8 mouse cellular contexts compared by ENCODE assay signal in the genomic region with DNA sequence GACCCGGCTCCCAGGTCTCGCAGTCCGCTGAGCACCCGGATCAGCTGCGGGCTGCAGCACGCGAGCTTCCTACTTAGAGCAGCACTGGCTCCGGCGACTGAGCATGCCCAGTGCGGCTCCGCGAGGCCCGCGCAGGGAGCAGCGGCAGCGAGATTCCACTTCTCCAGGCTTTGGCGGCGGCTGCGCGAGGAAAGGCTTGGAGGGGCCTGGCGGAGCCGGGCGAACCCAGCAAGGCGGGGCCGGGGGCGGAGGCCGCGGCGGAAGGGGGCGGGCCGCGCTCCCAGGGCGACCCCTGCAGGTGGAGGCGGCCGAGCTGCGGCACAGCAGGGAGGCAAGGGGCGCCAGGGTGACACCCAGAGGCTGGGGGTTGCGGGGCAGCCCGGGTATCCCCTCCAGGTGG. TPM values are rescaled to one million over a fixed set of nuclear protein-coding genes. Genes with fewer than 3 reads are reported as not detected.
A peak's percentile ranks its signal among the peaks of the same experiment; 100 is the strongest.
DNase-seq lines count a peak whose midpoint lies in the region; ATAC-seq and TF ChIP-seq lines count a peak whose summit lies in the region.

Apbb2 (minus strand) TSS at position 188 of the 400 bp plus-strand sequence.

- peak; percentile 81 for DNase-seq in T-cell, adult 2 months (ENCODE audit: low spot score)
- DNase-seq in cerebellum, postnatal 36 days: peak; percentile 91 to 95
- peak; percentile 86 to 91 for DNase-seq in gastrocnemius, adult 8-10 months (ENCODE audit: low spot score in 2 of 2)
- DNase-seq in hindbrain, postnatal 0 days (ENCODE audit: low spot score): peak; percentile 97
- DNase-seq in left cerebral cortex, adult 18-20 months (ENCODE audit: low spot score in 2 of 2): peak; percentile 89 to 95
- DNase-seq in lung, postnatal 4 days: peak; percentile 95 to 99
- peak; percentile 95 for DNase-seq in right cerebral cortex, adult 18-20 months
- peak; percentile 95 for DNase-seq in urinary bladder, adult 2 months (ENCODE audit: low spot score)

- peak; percentile 63 for TF ChIP-seq CTCF in hindbrain, postnatal 0 days (IDR thresholded peaks at IDR 0.05; ENCODE audit: low read depth)

- H3K27ac ChIP-seq in hindbrain, postnatal 0 days: peak within 1 kb of the TSS; percentile 95

- peak; percentile 96 for ATAC-seq in hindbrain, postnatal 0 days

- H3K4me3 ChIP-seq in hindbrain, postnatal 0 days (ENCODE audit: low read length): peak within 1 kb of the TSS; percentile 81

- no peaks in the 10 kb centered on the region for H3K36me3 ChIP-seq in hindbrain, postnatal 0 days (ENCODE audit: insufficient read depth, low read length)

- peak within 1 kb of the TSS; percentile 94 for H3K9ac ChIP-seq in hindbrain, postnatal 0 days (replicated peaks; ENCODE audit: low read length)

- H3K4me2 ChIP-seq in hindbrain, postnatal 0 days (ENCODE audit: low read depth, low read length): peak within 1 kb of the TSS; percentile 91

- H3K27me3 ChIP-seq in hindbrain, postnatal 0 days (ENCODE audit: insufficient read depth, low read length): no peaks in the 10 kb centered on the region

- no peaks in the 10 kb centered on the region for H3K9me3 ChIP-seq in hindbrain, postnatal 0 days (ENCODE audit: low read length)

- WGBS in hindbrain, postnatal 0 days: under 1% methylated on average over 36 of the region's 39 CpGs

- peaks cover 3% of the 10 kb centered on the region; the same call in 1 of the 2 replicates for H3K4me1 ChIP-seq in hindbrain, postnatal 0 days (ENCODE audit: insufficient read depth, low read length)

RNA-seq across cellular contexts. Expression of gene Apbb2, which starts in this region (rescaled TPM):
- 10 to 100 TPM; 29.3 to 55.9 (median 38.8) TPM for total RNA-seq in gastrocnemius, adult 8-10 months (2022)
- total RNA-seq in hindbrain, postnatal 0 days (2014; rRNA removed): 66.0 and 76.9 TPM in 2 replicates
- 67.9 and 72.1 TPM in 2 replicates for polyA plus RNA-seq in hindbrain, postnatal 0 days (2015; fragmentation: Nextera tagmentation; extraction: Ambion mirVana)
- 10 to 100 TPM; 58.6 to 65.9 TPM for total RNA-seq in left cerebral cortex, adult 18-20 months (2021)
- 12.3 and 21.0 TPM in 2 replicates for polyA plus RNA-seq in urinary bladder, adult 2 months (2012; rRNA removed)

Comparison
In these comparisons a context has a peak if more than half of its experiments do, and no peak if none do; other contexts are left out.
1. Peak in every context shown above with its lines: DNase-seq, ATAC-seq, H3K4me3 ChIP-seq and H3K27ac ChIP-seq.